Mouse (Mus musculus): Measurements from ENCODE around the gene Crtc3. TPM values are rescaled to one million over a fixed set of nuclear protein-coding genes. Genes with fewer than 3 reads are reported as not detected.

The Crtc3 gene
- total RNA-seq, 4 experiments from 2014 or later = 8.9 to 11.6 (median 11.4) TPM

DNA sequence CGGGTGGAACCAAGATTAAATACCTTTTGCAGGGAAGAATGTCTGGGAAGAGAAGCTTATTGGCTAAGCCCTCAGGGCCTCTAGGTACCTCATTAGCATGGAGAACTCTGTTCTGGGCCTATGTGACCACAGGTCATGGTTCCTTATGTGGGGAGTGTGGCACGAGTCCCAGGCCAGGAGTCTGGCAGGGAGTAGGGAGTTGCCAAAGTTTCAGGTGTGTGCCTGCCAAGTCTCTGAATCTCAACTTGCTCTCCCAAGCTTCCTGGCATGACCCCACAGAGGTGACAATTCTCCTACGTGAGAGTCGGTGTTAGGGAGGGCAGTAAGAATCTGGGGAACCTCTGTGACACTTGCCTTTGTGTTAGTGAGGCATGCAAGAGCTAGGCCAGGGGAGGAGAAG, 131.5 kb downstream of the Crtc3 start:
- no peak for DNase-seq (ENCODE audit: low spot score in 2 of 2)

DNA sequence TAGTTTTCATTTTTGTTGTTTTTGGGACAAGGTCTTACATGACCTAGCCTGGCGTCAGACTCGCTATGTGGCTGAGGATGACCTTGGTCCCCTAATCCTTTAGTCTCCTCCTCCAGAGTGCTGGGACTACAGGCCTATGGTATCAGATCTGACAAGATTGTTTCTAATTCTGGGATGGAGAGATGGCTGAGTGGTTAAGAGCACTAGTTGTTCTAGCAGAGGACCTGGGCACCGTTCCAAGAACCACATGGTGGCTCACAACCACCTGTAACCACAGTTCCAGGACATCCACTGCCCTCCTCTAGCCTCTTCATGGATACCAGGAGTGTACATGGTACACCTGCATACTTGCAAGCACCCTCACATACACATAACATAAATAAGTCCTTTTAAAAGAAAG, 132.5 kb downstream of the Crtc3 start:
- no peak for DNase-seq (ENCODE audit: low spot score in 2 of 2)

DNA sequence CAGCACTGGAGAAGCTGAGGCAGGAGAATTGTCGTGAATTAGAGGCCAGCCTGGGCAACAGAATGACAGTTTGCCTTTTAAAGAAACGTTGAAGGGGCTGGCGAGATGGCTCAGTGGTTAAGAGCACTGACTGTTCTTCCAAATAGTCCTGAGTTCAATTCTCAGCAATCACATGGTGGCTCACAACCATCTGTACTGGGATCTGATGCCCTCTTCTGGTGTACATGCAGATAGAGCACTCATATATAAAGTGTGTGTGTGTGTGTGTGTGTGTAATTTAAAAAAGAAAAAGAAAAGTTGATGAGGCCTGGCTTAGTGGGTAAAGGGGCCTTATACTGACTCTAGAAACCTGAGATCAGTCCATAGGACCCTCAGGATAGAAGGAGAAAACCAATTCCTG, 133.5 kb downstream of the Crtc3 start:
- DNase-seq (ENCODE audit: low spot score in 2 of 2) = no peak

DNA sequence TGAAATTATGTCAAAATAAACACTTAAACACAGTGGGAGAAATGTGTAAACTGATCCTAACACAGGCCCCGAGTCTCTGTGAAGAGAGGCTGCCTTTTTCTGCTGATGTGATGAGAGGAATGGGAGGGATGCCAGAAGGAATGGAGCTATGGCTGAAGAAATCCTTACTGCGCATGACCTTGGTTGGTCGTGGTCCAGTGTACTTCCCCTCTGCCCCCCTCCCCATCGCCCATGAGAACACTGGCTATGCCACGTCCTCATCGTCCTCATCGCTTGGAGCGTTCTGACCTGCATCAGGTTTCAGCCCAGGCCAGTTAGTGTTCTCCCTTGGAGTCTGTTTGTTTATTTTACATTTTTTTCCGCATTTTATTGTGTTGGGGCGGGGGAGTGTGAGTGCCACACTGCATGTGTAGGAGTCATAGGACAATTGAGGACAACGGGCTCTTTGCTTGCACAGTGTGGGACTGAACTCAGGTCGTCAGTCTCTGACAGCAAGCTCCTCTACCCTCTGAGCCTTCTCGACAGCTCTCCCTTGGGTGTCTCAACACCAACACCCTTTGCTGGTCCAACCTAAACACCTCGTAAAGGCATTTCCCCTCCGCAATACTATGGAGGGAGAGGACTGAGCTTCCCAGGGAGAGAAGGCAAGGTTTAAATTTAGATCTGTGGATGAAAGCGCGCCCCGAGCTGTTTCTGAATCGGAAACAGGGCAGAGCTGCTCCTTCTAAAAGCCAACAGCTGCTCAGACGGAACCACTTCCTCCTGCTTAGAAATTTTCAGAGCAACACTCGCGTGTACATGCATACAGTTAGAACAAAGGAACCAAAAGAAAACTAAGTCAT, 134.3 kb downstream of the Crtc3 start:
- DNase-seq (ENCODE audit: low spot score in 2 of 2) = no peak

DNA sequence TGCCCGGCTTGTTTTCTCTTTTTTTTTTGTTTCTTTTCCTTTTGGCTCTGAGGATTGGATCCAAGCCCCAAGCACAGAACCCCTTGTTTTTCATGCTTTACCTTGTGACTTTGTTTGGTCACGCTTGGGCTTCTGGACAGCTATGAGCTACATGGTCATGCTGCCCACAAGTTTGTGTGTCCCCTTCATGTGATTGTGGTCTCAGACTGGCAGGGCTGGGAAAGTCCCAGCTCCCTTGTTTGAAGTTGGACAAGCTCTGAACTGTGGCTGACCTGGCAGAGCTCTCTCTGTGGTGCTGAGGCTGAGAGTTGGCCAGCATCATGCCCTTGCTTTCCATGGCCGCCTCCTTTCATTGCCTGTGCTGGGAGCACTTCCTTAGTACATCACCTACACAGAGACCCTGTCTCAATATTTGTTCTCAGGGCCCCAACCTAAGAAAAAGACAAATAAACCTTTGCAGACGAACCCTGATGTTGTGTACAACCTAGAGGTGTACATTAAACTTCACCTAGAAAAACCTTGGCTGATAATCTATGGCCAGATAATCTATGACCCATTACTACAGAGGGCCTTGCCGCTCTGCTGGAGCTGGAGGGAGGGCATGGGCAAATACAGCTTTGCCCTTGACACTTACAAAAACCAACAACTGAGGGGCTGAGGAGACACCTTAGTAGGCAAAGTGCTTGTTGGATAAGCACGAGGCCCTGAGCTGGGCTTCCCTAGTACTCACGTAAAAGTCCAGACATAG, 140.0 kb downstream of the Crtc3 start:
- DNase-seq (ENCODE audit: low spot score in 2 of 2) = no peak

DNA sequence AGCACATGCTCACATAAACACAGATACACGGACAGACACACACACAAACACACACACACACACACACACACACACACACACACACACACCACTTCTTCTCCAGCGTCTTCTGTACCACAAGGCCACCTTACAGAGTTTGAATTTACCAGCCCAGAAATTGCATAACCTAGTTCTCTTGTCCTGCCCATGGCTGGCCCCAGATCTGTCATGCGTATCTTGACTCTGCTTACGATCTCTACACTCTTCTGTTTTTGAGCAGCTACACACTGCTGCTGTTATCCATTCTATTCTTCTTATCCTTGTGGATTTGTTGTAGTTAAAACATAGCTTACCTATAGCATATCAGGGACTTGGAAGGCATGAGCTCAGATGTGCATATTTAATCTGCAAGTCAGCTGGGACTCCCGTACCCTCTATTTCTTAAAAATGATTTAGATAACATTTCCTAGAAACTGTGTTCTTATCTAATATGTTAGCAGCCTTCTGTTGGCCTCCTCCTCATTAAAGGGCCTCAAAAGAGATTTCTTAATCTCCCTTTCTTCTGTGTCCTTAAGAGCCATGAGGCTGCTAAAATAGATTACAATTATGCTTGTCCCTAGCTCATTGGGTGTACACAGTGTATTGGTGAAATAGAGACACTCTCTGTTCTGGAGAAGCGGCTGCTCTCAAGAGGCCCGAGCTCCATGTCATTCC, 146.4 kb downstream of the Crtc3 start:
- DNase-seq (ENCODE audit: low spot score in 2 of 2) = no peak

DNA sequence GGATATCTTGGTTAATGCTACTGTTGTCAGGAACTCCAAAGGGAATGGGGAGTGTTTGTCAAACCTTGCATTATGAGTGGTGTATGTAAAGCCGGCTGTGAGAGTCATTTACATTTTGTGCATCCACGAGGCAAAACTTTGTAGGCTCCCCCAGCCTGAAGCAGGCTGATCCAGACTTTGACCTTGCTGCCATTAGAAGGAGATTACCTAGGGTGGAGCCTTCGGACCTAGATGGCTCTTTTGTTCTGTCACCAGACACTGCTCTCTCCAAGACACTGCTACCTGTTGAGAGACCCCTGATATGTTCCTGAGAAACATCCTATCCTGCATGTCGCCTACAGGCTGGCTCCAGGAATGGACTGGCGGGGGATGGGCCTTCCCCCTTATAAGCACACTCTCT, 149.1 kb downstream of the Crtc3 start:
- no peak for DNase-seq (ENCODE audit: low spot score in 2 of 2)

Other genes with a start within 250 kb of the Crtc3 start
- gene Blm, start 153.8 kb downstream of the Crtc3 start, total RNA-seq (2022) = 1 to 10 TPM in 3 of 4 experiments, under 1 TPM in 1; 0.75 to 1.7 (median 1.2) TPM
- gene Iqgap1, start 137.1 kb upstream of the Crtc3 start, total RNA-seq (2022) = 10 to 100 TPM in 2 of 4 experiments, 1 to 10 TPM in 2; 6.3 to 12.7 (median 10.6) TPM
- gene Zscan2, start 172.0 kb upstream of the Crtc3 start, total RNA-seq (2022) = 1 to 10 TPM; 1.8 to 2.4 (median 2.0) TPM
- 1 to 10 TPM; 2.4 to 6.0 (median 3.8) TPM for gene Wdr73, start 212.4 kb upstream of the Crtc3 start, total RNA-seq (2022)
- gene Nmb, start 216.2 kb upstream of the Crtc3 start, total RNA-seq (2022) = 1 to 10 TPM; 2.4 to 5.0 (median 4.0) TPM

Data from gastrocnemius, adult 8-10 months (tissue).